Mouse (Mus musculus) hindlimb bud, embryonic 11.5 days (tissue): Measurements from ENCODE around the gene Hspa1l.
"Not testable (repeated sequence)": the region's sequence is repeated elsewhere in the genome, so short reads cannot be mapped to it uniquely, and the experiment has no call there.

Source experiments
- DNase-seq: peaks from one replicate; pipeline ENCODE4 v3.0.0-alpha.2; 2012; ENCODE audit warnings: low read depth, low spot score; ENCODE audit errors: extremely low spot score

Gene Hspa1l

DNA sequence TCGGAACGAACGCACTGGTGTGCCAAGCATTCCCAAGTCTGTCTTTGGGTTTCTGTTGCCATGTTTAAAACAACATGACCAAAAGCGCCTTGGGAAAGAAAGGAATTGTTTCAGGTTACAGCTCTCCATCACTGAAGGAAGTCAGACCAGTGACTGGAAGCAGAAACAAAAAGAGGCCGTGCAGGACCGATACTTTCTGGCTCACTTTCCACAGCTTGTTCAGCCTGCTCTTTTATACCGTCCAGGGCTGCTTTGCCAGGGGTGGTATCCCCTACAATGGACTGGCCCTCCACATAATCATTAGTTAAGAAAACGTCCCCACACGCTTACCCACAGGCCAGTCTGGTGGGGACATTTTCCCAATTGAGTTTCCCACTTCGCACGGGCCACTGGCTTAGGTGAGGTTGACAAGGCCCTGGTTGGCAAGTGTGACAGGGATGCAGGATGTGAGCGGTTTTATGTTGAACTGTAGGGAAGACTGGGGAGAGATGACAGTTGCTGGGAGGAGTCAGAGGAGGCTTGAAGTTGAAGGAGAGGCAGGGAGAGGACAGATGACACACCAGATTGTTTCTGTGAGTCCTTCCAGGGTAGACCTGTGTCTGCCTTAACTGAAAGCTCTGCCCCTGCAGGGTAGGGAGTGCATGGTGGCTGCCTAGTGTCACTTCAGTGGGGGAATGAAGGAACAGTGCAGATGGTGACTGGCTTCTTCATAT is 29.8 kb downstream of the Hspa1l start:
- DNase-seq: no peak

DNA sequence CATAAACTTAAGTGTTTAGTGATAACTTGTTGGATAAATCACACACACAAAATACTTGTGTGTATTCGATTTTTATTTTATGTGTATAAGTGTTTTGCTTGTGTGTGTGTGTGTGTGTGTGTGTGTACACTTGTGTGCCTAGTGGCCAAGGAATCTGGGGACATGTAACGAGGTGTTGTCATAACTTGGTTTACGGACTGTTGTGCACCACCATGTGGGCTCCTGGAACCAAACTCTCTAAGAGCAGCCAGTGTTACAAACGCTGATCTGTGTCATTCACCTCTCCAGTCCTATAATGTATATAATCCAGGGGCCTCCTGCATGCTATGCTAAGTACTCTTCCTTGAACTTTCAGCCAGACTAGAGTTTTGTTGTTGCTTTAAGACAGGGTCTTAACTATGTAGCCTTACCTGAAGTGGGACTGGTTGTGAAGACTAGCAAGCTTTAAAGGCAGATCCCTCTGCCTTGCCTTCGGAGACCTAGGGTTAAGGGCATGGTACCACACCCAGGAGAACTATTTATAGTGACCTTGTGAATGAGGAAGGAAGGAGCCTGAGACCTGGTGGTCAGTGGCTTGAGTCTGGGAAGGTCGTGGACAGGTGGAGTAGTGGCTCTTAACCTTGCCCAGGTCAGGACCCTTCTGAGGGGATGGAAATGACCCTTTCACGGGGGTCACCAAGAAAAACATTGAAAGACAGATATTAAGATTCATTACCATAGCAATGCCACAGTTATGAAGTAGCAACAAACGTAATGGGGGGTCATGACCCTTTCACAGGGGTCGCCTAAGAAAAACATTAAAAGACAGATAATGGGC is 30.7 kb downstream of the Hspa1l start:
- no peak for DNase-seq

- DNase-seq: no peak
Observed at GRCm38 (mm10) chr17:35004075-35004717, 31.7 kb downstream of the Hspa1l start.

GRCm38 (mm10) chr17:35005158-35005557 is 32.7 kb downstream of the Hspa1l start:
- no peak for DNase-seq

- not testable (repeated sequence) for DNase-seq
Observed at GRCm38 (mm10) chr17:35005902-35006301, 33.4 kb downstream of the Hspa1l start.

GRCm38 (mm10) chr17:35007387-35007991 is 35.0 kb downstream of the Hspa1l start:
- DNase-seq: no peak

- no peak for DNase-seq
Observed at GRCm38 (mm10) chr17:35009586-35009985, 37.1 kb downstream of the Hspa1l start.

DNA sequence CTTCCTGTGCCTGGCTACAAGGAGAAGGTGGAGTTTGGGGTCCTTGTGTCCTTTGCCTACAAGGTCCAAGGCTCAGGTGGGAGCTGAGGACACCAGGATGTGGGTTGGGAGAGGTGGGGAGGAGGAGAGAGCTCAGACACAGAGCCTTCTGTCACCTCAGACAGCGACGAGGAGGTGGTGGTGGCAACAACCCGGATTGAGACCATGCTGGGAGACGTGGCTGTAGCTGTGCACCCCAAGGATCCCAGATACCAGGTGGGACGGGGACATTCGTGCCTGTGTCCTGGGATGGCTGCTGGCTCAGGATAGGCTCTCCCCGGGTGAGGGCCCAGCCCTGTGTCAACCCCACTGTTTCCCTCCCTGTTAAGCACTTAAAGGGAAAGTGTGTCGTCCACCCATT is 38.9 kb downstream of the Hspa1l start:
- DNase-seq: no peak

DNA sequence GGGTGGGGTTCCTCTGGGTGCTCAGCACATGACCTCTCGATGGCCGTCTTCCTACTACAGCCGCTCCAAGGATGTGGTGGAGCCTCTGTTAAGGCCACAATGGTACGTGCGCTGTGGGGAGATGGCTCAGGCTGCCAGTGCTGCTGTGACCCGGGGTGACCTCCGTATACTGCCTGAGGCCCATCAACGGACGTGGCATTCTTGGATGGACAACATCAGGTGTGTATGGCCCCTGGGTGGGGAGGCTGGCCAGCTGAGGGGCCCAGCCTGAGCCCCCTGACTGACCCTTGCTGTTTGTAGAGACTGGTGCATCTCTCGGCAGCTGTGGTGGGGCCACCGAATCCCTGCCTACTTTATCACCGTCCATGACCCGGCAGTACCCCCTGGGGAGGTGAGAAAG is 39.9 kb downstream of the Hspa1l start:
- no peak for DNase-seq

DNA sequence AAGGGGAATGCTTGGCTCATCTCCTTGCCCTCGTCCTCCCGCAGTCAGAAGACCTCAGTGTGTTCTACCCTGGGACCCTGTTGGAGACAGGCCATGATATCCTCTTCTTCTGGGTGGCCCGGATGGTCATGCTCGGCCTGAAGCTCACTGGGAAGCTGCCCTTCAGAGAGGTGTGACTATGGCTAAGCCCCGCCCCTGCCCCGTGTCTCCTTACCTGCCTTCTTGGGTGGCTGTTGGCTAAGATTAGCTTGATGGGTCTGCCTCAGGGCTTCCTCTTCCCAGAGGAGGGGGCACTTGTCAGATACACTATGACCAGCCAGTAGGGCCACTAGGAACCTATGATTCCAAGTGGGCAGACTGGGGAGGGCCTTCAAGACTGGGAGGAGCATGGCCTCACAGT is 40.7 kb downstream of the Hspa1l start:
- no peak for DNase-seq

DNA sequence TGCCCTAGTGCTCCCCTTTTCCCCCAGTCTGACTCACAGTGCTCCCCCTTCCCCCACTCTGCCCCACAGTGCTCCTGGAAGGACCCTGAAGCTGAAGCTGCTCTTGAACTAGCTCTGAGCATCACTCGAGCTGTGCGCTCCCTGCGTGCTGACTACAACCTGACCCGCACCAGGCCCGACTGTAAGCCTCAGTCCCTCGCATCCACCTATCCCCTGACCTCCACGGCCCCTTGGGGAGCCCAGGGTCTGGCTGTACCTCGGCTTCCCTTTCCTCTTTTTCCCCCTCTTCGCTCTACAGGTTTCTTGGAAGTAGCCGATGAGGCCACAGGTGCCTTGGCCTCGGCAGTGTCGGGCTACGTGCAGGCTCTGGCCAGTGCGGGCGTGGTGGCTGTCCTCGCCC is 42.8 kb downstream of the Hspa1l start:
- no peak for DNase-seq

DNA sequence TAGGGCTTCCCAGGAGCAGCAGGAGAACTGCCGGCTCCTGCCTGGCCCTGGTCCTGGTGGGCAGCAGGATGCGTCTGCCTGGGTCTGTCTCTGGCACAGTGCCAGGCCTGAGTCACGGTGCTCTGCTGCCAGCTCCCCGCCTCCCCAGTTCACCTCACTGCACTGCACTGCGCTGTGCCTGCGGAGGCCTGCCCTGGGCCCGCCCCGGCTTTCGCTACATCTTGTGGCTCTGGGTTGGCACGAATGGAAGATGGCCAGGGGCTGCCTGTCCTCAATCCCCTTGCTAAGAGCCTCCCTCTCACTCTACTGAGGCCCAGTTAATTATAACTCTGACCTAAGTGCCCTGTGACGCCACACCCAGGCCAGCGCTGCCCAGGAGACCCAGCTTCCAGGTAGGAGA is 43.9 kb downstream of the Hspa1l start, which contains the start of gene Vwa7:
Gene Vwa7, plus strand, starts transcription at position 204 of the 400 bp plus-strand sequence.
- DNase-seq: no peak

GRCm38 (mm10) chr17:35016791-35017705 is 44.5 kb downstream of the Hspa1l start:
- DNase-seq: no peak

GRCm38 (mm10) chr17:35017706-35018030 is 45.2 kb downstream of the Hspa1l start:
- DNase-seq: no peak

- DNase-seq: no peak
Observed at GRCm38 (mm10) chr17:35018171-35018570, 45.7 kb downstream of the Hspa1l start.

GRCm38 (mm10) chr17:35019894-35020293 is 47.4 kb downstream of the Hspa1l start:
- DNase-seq: no peak

GRCm38 (mm10) chr17:35020551-35020950 is 48.0 kb downstream of the Hspa1l start:
- DNase-seq: no peak

DNA sequence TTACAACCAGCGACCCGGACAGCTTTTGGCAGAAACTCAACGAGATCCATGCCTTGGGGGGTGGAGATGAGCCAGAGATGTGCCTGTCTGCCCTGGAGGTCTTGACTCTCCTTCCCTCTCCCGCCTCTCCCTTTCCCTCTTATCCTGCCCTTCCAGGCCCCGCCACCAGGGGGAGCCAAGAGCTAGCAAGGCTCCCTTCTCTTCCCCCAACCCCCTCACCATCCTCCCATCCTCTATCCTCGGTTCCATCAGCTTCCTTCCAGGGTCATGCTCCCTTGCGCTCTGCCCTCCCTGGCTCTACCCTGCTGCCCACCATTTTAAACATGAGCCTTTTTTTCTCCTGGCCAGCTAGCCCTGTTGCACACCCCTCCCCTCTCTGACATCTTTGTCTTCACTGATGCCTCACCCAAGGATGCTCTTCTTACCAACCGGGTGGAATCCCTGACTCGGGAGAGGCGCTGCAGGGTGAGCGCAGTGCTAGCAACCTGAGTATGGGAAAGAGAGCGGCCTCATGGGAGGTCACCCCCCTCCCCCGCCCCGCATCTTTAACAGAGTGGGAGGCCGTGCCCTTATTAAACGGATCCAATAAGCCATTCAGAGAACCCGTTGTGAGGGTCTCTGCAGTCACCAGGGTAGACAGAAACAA is 48.8 kb downstream of the Hspa1l start:
- no peak for DNase-seq

GRCm38 (mm10) chr17:35021842-35022477 is 49.5 kb downstream of the Hspa1l start:
- DNase-seq: no peak
